Mouse (Mus musculus) lung, embryonic 14.5 days (tissue): ENCODE measurements at regions not wholly inside any gene's neighbourhood (a gene's known extent, or its start where the extent isn't known, plus 50 kb on each side); places are given as distances from the start of the nearest gene placed in this dataset.
A peak's percentile ranks its signal among the peaks of the same experiment; 100 is the strongest.

Experiments used
- ATAC-seq: fragments of 200-750 bp; cut with Nextera tagmentation; 2 replicates; pipeline ENCODE4 v1.8.0; 2017; ENCODE audit warnings: mild to moderate bottlenecking, moderate TSS enrichment, moderate library complexity; ENCODE audit not compliant: insufficient read depth
- DNase-seq: peaks from one replicate; pipeline ENCODE4 v3.0.0-alpha.2; 2015
- H3K27ac ChIP-seq: fragments of 300-500 bp; sonication (generic); 2 replicates; pipeline ENCODE4 v1.5.1; 2014; ENCODE audit warnings: low read depth, mild to moderate bottlenecking, moderate library complexity
- H3K27me3 ChIP-seq: fragments of 300-500 bp; sonication (generic); 2 replicates; pipeline ENCODE4 v1.6.1; 2014; ENCODE audit warnings: low read length, control low read depth; ENCODE audit not compliant: insufficient read depth
- H3K36me3 ChIP-seq: fragments of 300-500 bp; sonication (generic); 2 replicates; pipeline ENCODE4 v1.6.1; 2014; ENCODE audit warnings: control low read depth; ENCODE audit not compliant: insufficient read depth
- H3K4me1 ChIP-seq: fragments of 300-500 bp; sonication (generic); 2 replicates; pipeline ENCODE4 v1.6.1; 2014; ENCODE audit warnings: antibody characterized with exemption, control low read depth; ENCODE audit not compliant: insufficient read depth
- H3K4me2 ChIP-seq: fragments of 300-500 bp; sonication (generic); 2 replicates; pipeline ENCODE4 v1.6.1; 2014; ENCODE audit warnings: mild to moderate bottlenecking
- H3K4me3 ChIP-seq: fragments of 300-500 bp; sonication (generic); 2 replicates; pipeline ENCODE4 v1.5.1; 2014; ENCODE audit warnings: low read depth, low read length
- H3K9ac ChIP-seq: fragments of 300-500 bp; sonication (generic); 2 replicates; pipeline ENCODE4 v1.6.1; 2014
- H3K9me3 ChIP-seq: fragments of 300-500 bp; sonication (generic); 2 replicates; pipeline ENCODE4 v1.6.1; 2016; ENCODE audit warnings: low read depth, low read length, control low read depth
- CTCF ChIP-seq: IDR thresholded peaks from 2 replicates; pipeline ENCODE4 v1.5.1; 2016; ENCODE audit warnings: antibody characterized with exemption, low read depth
- WGBS: fragments of 180-500 bp; shearing (Covaris S2); extraction: QIAGEN DNeasy Blood & Tissue Kit; methylation state at CpG from one replicate; pipeline ENCODE4 v1.1.7; 2014; 5-methylcytosine and 5-hydroxymethylcytosine counted together

GRCm38 (mm10) chr3:4744003-4744402 lies 1006.6 kb upstream of the Gm8797 start:
- Histone ChIP-seq H3K9ac (no peak overlapping the region), H3K4me2 (no peak overlapping the region), H3K4me1 (no peaks in the 10 kb centered on the region), H3K36me3 (no peaks in the 10 kb centered on the region), H3K27me3 (no peaks in the 10 kb centered on the region), H3K4me3 (no peak overlapping the region), H3K27ac (no peak overlapping the region), H3K9me3 (no peaks in the 10 kb centered on the region)
- ATAC-seq (no peak), DNase-seq (no peak)
- TF ChIP-seq CTCF: no peak
- WGBS: 84% methylated on average over 4 of the region's 4 CpGs

GRCm38 (mm10) chr3:4744611-4745010 lies 1006.0 kb upstream of the Gm8797 start:
- H3K9me3 ChIP-seq: no peaks in the 10 kb centered on the region
- no peaks in the 10 kb centered on the region for H3K4me1 ChIP-seq
- no peak for TF ChIP-seq CTCF
- 83% methylated on average over 6 of the region's 6 CpGs for WGBS
- no peak for DNase-seq
- no peak overlapping the region for H3K4me3 ChIP-seq
- H3K4me2 ChIP-seq: no peak overlapping the region
- H3K27ac ChIP-seq: no peak overlapping the region
- no peak for ATAC-seq
- no peak overlapping the region for H3K9ac ChIP-seq
- H3K27me3 ChIP-seq: no peaks in the 10 kb centered on the region
- no peaks in the 10 kb centered on the region for H3K36me3 ChIP-seq

- Histone ChIP-seq H3K4me3 (no peak overlapping the region), H3K4me1 (no peaks in the 10 kb centered on the region), H3K27ac (no peak overlapping the region), H3K4me2 (no peak overlapping the region), H3K27me3 (no peaks in the 10 kb centered on the region), H3K9me3 (no peaks in the 10 kb centered on the region), H3K36me3 (no peaks in the 10 kb centered on the region), H3K9ac (no peak overlapping the region)
- DNase-seq (no peak), ATAC-seq (no peak)
- TF ChIP-seq CTCF: no peak
- 94% methylated on average over 2 of the region's 2 CpGs for WGBS
Measured at GRCm38 (mm10) chr3:4756099-4756498, 994.5 kb upstream of the Gm8797 start.

- no peaks in the 10 kb centered on the region for H3K4me1 ChIP-seq
- WGBS: 81% methylated on average over 1 of the region's 1 CpGs
- no peak for DNase-seq
Measured at GRCm38 (mm10) chr3:4757113-4757512, 993.5 kb upstream of the Gm8797 start.

GRCm38 (mm10) chr3:4763076-4763475 lies 987.5 kb upstream of the Gm8797 start:
- ATAC-seq: no peak

More at GRCm38 (mm10) chr3:4757113-4757512, 993.5 kb upstream of the Gm8797 start:
- Histone ChIP-seq H3K27me3 (no peaks in the 10 kb centered on the region), H3K4me2 (no peak overlapping the region), H3K36me3 (no peaks in the 10 kb centered on the region), H3K9me3 (no peaks in the 10 kb centered on the region), H3K9ac (no peak overlapping the region), H3K27ac (no peak overlapping the region), H3K4me3 (no peak overlapping the region)
- ATAC-seq: no peak
- TF ChIP-seq CTCF: no peak

GRCm38 (mm10) chr3:4776632-4777031 lies 974.0 kb upstream of the Gm8797 start:
- H3K4me1 ChIP-seq: no peaks in the 10 kb centered on the region
- TF ChIP-seq CTCF: no peak
- no peaks in the 10 kb centered on the region for H3K9me3 ChIP-seq
- no peak overlapping the region for H3K4me2 ChIP-seq
- H3K9ac ChIP-seq: no peak overlapping the region
- no peak for DNase-seq
- H3K27me3 ChIP-seq: no peaks in the 10 kb centered on the region
- ATAC-seq: no peak
- no peak overlapping the region for H3K4me3 ChIP-seq
- no peak overlapping the region for H3K27ac ChIP-seq
- H3K36me3 ChIP-seq: no peaks in the 10 kb centered on the region

More at GRCm38 (mm10) chr3:4763076-4763475, 987.5 kb upstream of the Gm8797 start:
- DNase-seq: no peak
- H3K4me2 ChIP-seq: no peak overlapping the region
- H3K27me3 ChIP-seq: no peaks in the 10 kb centered on the region
- no peak overlapping the region for H3K4me3 ChIP-seq
- no peak overlapping the region for H3K9ac ChIP-seq
- 67% methylated on average over 2 of the region's 2 CpGs for WGBS
- H3K4me1 ChIP-seq: no peaks in the 10 kb centered on the region
- TF ChIP-seq CTCF: no peak
- no peaks in the 10 kb centered on the region for H3K36me3 ChIP-seq
- H3K27ac ChIP-seq: no peak overlapping the region
- no peaks in the 10 kb centered on the region for H3K9me3 ChIP-seq

- no peak for ATAC-seq
- no peaks in the 10 kb centered on the region for H3K9me3 ChIP-seq
- 38% methylated on average over 1 of the region's 1 CpGs for WGBS
Measured at GRCm38 (mm10) chr3:4785160-4785559, 965.4 kb upstream of the Gm8797 start.

GRCm38 (mm10) chr3:4793141-4793540 lies 957.5 kb upstream of the Gm8797 start:
- Histone ChIP-seq H3K9ac (no peak overlapping the region), H3K4me3 (no peak overlapping the region), H3K27ac (no peak overlapping the region), H3K36me3 (no peaks in the 10 kb centered on the region), H3K27me3 (no peaks in the 10 kb centered on the region), H3K4me1 (no peaks in the 10 kb centered on the region), H3K9me3 (no peaks in the 10 kb centered on the region), H3K4me2 (no peak overlapping the region)
- no peak for TF ChIP-seq CTCF
- DNase-seq (no peak), ATAC-seq (no peak)
- WGBS: 87% methylated on average over 2 of the region's 2 CpGs

More at GRCm38 (mm10) chr3:4785160-4785559, 965.4 kb upstream of the Gm8797 start:
- no peak overlapping the region for H3K9ac ChIP-seq
- H3K27me3 ChIP-seq: no peaks in the 10 kb centered on the region
- peak; percentile 45 for DNase-seq
- H3K27ac ChIP-seq: no peak overlapping the region
- no peak overlapping the region for H3K4me2 ChIP-seq
- no peaks in the 10 kb centered on the region for H3K4me1 ChIP-seq
- H3K36me3 ChIP-seq: no peaks in the 10 kb centered on the region
- H3K4me3 ChIP-seq: no peak overlapping the region
- TF ChIP-seq CTCF: no peak
